Mouse (Mus musculus): ENCODE data around the gene Pex10.
A peak's percentile ranks its signal among the peaks of the same experiment; 100 is the strongest.
"Not testable (repeated sequence)": the region's sequence is repeated elsewhere in the genome, so short reads cannot be mapped to it uniquely, and the experiment has no call there.

The Pex10 gene

DNA sequence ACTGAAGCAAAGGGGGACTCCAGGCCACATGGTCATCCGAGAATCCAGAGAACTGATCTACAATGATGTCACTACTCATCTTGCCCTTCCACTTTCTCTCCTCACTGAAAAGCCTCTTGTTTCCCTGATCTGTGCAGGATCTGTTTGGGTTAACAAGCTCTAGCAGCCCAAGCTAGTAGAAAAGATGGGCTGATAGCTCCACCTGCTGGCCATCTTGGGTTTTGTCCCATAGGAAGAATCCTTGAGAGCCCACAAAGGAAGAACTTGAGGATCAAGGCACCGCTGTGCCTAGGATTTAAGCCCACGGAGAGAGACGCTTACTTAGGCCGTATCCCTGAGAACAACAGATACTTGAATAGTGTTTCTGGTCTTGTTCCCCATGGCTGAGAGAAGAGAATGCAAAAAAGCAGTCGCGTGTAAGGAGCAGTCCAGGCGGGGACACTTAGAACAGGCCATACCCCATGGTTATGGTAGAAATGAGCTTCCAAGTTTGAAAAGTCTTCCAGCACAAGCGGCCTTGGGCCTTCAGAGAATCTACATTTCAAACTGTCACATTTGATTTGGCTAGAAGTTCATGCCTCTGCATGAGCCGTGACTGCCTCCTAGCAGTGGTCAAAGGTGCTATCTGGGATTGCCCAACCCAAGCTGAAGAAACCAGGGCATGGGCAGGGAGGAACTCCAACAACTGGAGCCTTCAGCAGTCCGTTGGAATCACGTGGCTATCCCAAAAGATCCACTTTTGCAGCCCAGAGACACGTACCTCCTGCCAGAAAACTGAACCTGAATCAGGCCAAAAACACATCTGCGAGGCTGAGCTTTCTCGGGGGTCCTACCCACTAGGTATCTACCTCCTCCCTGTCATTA is 614 bp upstream of the Pex10 start:
- peak; percentile 88 for DNase-seq

DNA sequence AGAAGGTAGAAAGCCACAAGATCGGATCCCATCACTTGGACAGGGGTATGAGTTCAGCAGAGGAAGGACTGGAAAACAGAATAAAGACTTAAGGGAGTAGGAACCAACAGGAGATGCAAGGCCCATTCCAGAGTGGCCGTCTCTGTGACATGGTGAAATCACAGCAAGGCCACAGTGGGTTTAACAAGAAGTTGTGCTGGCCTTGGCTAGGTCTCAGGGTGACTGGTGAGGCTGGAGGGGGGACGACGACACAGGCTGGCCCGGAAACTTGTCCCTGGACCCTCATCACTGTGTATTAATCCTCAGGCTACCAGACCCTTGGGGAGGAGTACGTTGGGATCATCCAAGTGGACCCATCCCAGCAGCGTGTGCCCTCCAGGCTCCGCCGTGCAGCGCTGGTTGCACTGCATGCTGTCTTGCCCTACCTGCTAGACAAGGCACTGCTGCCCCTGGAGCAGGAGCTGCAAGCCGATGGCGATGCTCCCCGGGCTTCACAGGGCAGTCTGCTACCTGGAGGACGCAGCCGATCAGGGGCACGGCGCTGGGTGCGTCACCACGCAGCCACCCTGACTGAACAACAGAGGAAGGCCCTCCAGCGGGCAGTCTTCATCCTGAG is 1.6 kb downstream of the Pex10 start:
- no peak for DNase-seq

DNA sequence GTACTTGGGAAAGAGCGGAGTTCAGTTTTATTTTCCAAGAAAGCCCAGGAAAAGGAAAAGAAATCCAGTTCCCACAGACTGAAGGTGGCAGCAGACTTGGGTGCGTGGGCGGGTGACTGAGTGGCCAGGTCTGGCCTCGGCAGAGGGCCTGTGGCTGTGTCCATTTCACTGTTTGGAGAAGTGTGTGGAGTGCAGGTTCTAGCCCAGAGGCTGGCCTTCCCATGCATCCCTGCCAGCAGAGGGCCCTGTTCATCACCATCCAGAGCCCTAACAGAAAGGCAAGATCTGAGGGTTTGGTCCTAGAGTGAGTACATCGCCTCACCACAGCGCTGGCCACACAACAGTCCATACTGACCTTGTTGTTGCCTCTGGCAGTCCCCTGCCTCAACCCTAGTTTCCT is 2.4 kb downstream of the Pex10 start:
- no peak for DNase-seq

DNA sequence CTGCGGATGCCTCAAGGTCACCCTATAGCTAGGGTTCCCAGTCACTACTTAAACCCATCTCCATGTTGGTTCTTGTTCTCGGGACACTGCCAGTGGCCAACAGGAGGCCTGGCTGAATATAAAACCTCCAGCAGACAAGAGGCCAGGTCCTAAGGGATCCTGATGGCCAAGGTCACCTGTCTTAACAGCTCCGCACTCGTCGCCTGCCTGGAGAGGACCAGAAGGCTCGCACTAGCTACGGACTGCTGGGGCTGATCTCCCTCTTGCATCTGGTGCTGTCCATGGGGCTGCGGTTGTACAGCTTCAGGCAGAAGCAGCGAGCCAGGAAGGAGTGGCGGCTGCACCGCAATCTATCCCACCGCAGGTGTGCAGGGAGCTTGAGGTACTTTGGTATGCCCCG is 3.4 kb downstream of the Pex10 start:
- no peak for DNase-seq

DNA sequence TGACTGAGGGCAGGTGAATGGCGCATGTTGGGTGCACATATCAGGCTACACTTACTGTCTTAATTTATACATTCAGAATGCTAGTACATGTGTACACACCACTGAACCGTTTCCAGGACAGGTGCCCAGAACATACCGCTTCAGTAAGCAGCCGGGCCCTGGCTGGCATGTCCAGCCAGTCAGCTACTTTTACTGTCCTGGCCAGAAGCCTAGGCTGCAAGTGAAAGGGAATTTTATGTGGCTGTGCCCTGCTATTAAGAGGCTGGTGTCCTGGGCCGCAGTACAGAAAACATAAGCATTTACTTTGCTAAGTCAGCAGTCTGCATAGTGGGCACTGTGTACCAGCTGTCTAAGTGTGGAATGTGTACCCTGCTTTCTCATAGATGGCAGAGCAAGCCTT is 4.1 kb downstream of the Pex10 start:
- no peak for DNase-seq

DNA sequence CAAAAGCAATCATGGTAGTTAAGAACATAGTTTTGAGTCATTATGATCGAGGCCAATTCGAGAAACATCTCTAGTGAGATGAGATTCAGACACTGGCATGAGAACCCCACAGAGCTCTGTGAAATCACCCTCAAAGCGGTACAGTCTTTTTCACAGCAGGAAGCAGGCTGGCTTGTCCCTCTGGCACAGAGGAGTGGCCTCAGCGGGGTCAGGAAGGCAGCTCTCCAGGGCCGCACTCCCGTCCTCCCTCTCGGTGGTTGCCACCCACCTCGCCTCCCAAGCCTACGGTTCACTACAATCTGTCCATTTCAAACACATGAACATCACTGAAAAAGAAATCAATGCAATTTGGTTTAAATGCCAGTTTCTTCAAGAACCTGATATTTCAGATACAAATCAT is 7.6 kb downstream of the Pex10 start:
- no peak for DNase-seq

DNA sequence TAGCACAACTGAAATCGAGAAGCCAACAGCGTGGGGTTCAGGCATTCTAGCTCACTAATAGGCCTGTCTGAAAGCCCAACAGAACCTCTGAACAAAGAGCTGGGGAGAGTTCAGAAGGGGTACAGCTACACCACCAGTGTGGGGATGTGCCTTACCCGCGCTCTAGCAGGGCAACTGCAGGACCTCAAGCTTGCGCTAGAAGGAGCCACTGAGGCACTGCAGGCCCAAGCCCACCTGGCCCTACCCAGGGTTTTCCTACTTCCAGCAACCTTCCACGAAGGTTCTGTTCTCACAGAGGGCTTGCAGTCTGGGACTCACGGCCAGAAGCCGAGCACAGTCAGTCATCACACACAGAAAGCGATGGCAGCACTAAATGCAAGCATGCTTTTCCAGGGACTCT is 8.3 kb downstream of the Pex10 start:
- DNase-seq = no peak

DNA sequence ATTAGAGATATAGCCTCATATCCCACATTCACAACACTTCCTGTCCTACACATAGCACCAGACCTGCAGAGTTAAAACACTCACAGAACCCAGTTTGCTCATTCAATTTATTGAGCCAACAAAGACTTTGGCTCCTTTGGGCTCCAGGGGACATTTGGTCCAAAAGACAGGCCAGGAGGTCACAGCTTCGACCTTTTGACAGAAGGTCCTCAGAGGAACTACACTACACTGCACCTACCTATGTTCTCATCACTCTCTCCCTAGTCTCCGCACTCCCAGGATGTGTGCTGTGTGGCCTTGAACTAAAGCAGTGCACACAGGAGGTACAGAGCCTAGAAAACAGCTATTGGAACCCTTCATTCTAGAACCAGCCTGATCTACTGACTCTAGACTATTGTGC is 9.0 kb downstream of the Pex10 start:
- DNase-seq = no peak

DNA sequence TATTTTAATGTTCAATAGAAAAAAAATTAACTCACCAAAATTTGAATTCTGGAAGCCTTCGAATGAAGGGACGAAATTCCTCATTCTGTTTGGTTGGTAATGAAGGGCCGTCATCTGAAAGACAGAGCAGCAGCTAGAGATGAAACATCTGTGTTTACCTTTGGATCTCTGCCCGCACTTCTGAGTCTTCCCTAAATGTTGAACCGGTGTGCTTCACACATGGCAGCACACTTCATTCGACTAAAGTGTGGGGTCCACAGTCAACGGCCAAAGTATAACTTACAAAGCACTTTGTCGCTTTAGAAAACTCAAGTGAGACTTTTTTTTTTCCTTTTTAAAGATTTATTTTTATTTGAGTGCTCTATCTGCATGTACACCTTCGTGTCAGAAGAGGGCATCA is 9.9 kb downstream of the Pex10 start:
- DNase-seq = no peak

DNA sequence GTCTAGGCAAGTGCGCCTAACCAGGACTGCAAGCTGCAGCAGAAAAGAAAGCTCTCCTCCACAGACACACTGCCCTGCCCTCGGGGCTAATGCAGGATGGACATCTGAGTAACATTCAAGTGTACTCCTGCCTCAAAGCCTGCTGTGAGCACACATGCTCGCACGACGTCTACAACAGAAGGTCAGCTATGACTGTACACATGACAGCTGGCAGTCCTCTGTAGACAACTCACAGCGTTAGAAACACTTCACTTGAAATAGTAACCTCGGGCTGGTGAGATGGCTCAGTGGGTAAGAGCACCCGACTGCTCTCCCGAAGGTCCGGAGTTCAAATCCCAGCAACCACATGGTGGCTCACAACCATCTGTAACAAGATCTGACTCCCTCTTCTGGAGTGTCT is 12.0 kb downstream of the Pex10 start:
- DNase-seq = not testable (repeated sequence)

DNA sequence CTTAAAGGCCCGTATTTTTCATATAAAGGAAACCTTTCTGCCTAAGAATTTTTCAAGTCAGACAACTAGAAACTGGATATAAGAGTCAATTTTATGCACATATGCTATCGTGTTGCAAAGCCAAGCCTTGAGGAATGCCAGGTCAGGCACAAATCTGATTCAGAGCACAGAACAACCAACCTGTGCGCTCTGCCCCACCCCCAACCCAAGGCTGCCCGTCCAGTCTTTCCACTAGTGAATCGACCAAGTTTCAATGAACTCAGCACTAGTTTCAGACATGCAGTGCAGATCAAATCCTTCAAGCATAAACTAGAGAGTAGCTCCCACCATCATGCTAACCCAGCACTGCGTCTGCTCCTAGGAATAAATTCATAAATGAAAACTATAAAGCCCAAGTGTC is 12.8 kb downstream of the Pex10 start:
- no peak for DNase-seq

DNA sequence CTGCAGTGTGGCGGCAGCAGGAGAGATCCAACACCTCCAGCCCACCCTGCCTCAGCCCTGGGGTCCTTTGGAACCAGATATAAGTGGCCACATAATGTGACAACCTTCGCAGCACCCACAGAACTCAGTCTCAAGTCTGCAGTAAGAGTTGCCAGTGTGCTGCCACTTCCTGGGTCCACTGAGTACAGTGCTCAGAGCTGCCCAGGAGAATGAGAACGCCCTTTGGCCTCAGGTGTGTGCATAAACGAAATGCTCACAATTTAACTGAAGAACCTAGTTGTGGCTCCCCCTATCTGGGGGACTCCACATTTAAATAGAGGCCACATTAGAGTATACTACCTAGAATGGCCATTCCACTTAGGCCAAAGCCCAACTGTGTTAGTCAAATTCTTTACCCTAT is 16.7 kb downstream of the Pex10 start:
- no peak for DNase-seq

DNA sequence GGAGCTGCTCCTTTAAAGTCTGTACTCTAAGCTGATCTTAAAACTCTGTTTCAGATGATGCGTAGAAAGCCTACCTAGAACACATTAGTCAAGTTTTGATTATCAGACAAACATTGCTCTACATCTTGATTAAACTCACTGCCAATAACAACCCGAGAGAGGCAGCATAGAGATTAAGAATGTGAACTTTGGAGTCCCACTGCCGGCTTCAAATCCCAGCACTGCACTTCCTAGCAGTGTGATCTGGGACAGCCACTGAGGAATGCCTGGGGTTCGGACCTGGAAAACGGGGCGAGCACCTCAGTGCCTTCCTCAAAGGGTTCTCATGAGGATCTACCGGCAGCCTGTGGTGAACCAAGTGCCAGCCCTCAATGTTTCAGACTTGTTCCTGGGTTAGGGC is 17.5 kb downstream of the Pex10 start:
- DNase-seq = no peak

DNA sequence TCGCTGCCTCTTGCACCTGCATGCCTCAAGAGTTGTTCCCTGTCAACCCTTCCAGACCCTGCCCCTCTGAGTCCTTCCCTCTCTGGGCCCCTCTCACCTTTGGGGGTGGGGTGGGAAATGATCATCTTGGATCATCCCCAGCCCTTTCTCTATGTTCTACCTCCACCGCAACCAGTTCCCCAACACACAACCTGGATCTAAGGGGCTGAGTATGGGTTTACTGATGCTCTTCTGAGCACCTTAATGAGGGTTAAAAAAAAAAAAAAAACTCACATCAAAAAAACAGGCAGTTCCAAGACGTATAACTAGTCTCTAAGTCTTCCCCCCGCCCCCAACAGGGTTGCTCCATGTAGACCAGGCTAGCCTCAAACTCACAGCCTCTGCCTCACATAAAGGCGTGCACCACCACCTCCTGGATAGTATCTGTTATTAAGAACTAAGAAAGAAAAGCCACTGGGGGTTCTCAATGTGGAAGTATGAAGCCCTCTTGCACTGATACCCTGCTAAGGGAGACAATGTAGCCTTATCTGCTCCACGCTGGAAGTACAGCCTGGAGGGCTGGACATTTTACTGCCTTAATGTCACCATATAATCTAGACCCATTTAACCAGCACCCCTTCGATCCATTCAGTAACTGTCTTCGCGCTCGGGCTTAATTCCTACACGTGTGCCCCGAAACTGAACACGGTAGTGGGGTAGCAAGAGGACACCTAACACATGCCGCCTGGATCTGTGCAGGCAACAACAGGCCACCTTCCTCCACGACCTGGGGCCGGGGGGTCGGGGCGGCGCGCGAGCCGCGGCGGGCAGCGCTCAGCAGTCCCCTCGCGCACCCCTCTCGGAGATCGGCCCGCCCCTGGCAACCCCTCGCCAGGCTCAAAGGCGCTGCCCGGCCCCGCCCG is 18.6 kb downstream of the Pex10 start:
- no peak for DNase-seq

DNA sequence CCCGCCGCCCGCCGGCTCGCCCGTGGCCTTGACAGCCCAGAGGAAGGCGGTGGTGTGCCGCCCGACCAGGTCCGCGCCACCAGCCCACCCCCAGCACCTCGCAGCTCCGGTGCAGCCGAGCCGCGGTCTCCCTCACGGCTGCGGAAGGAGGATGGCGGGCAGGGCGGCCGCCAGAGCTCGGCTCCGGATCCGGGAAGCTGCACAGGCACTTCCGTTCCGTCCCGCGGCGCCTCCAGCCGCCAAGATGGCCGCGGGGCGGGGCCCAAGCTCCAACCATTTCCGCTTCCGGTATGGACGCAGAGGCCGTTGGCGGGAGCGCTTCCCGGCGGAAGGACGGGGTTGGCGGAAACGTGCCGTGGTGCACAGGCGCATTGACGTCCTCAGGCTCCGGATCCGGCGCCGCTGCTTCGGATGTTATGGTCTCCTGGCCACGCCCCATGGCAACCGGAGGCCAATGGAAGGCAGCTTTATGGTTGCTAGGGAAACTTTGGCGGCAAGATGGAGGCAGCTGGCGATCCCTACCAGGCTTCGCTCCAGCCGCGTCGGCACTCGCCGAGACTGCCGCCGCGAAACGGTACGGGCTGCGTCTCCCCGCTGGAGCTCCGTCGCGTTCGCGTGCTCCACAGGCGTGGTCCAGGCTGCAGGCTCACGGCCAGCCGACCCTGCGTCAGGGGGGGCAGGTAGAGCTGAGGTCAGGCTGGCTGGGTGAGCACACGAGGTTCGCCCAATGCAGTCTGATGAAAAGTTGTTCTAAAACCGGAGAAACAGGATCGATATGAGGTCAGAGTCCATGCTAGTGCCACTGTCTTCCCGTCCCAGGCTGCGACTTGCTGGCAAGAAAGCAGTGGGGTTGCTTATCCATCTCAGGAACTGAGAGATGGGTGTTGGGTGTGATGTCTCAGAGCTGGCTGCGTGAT is 19.6 kb downstream of the Pex10 start, which contains the start of the genes Rer1 and Morn1:
TSS of gene Rer1 (minus strand) at position 275 of the 917 bp plus-strand sequence.
TSS of gene Morn1 (plus strand) at position 470 of the 917 bp plus-strand sequence.
- DNase-seq = peak; percentile 99

DNA sequence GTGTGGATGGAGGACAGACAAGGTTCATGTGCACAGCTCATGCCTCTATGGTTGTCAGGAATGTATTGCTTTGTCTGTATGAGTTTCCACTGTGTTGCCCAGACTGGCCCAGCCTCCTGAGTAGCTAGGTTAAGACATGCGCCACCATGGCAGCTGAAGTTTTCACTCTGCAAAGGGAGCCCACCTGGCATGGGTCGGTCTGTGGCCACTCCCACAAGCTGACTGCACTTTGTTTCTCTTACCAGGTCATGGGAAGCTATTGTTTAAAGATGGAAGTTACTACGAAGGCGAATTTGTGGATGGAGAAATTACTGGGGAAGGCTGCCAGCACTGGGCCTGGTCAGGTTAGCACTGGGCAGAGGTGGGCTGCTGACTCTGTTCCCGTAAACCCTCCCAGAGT is 22.4 kb downstream of the Pex10 start:
- DNase-seq = no peak

DNA sequence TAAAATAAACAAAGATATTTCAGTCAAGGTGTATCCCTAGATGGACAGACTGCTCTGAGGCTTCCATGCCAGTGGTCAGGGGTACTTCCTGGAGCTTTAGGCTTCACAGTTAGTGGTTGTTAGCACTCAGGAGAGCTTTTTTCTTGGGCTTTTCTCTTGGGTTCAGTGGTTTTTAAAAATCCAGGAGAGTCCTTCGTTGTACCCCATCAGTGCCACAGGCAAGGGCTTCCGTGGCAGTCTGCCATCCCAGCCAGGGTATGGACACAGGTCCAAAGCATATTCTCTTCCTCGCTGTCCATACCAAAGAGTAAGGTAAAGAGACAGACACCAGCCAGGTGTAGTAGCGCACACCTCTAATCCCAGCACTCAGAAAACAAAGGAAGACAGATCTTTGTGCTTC is 23.3 kb downstream of the Pex10 start:
- no peak for DNase-seq

DNA sequence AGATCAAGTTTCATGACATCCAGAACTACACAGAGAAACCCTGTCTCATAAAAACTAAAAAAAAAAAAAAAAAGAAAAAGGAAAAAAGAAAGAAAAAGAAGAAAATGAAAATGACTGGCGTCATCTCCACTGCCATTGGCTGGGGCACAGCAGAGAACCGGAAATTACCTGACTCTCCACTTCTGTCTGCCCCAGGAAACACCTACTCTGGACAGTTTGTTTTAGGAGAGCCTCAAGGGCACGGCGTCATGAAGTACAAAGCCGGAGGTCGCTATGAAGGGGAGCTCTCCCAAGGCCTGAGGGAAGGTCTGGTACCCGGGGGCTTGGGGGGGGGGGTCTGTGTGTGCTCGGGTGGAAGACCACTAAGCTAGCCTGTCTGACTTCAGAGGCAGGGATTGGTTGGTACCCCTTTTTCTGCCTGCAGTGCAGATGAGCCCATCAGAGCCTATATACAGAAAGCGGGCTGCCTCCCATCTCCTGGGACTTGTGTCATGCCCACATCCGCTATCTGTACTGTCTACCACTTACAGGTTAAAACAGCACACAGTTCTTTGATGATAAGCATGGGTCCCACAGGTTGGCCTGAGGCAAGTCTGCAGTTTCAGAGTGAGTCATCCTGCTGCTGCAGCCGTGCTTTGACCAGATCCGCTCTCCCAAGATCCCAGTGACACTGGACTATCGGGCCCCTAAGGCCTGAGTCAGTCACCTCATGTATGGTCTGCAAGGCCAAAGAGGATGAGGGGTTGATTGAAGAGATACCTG is 24.1 kb downstream of the Pex10 start:
- DNase-seq = no peak

DNA sequence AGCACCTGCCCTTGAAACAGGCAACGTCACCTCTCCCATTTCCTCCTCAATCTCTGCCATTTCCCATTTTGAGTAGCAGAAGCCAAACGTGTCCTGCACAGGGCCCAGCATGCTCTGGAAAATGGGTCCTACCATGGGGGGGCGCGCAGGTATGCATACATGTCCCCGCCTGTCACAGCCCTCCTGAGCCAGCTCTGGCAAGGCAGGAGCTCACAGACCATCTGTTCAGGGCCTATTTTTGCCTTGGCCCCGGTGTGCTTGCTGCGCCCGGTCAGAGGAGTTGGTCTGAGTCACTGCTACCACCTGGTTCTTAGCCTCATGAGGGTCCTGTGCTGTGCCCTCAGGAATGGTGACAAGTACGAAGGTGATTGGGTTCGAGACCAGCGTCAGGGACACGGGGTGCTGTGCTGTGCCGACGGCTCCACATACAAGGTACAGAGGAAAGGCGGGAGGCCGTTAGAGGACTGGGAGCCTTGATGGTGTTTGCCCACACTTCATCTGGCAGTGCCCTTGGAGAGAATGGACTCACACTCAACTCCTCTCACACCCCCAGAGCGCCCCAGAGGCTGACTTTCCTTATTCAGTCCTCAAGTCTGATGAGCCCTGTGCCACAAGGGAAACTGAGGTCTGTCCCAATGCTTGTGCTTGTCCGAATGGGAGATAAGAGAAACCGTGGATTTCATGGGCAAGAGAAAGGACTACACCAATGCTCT is 26.1 kb downstream of the Pex10 start:
- DNase-seq = no peak

DNA sequence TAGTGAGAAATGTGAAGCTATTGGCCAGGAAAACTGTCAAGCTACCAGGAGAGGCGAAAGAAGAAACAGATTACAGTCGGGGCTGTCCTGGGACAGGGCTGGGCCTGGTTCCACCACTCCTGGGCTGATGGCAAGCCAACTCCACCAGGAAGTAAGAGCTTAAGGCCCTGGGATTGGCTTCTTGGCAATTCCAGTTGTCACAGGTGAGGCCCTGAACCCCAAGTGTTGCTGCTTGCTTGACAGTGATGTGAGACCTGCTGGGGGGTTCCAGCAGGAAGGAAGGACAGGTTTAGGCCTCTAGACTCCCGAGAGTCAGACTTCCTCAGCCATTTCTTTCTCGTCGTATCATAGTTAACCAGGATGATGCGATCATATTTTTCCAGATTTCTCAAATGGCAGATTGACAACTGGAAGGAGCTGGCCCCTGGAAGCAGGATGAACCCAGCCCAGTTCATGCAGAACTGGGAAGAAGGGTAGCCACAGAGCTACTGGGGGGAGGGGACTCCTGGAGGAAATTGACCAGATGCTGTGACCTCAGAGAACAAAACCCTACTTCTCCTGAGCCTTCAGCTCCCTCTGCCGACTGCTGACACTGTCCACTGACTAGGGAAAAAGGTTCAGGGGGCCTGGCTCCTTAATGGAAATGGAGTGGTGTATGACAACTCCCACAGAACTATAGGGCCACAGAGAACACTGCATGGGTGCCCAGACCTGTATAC is 26.8 kb downstream of the Pex10 start:
- no peak for DNase-seq

Measured in liver (tissue).